Mouse (Mus musculus): ENCODE results near the gene Olfr872.
"Not testable (repeated sequence)": the region's sequence is repeated elsewhere in the genome, so short reads cannot be mapped to it uniquely, and the experiment has no call there.

Olfr872 gene

GRCm38 (mm10) chr9:20236819-20237218 is at the start of gene Olfr872:
Olfr872 (plus strand) TSS chr9:20237119.
- no peak for DNase-seq (ENCODE audit: low read depth, low spot score)

DNA sequence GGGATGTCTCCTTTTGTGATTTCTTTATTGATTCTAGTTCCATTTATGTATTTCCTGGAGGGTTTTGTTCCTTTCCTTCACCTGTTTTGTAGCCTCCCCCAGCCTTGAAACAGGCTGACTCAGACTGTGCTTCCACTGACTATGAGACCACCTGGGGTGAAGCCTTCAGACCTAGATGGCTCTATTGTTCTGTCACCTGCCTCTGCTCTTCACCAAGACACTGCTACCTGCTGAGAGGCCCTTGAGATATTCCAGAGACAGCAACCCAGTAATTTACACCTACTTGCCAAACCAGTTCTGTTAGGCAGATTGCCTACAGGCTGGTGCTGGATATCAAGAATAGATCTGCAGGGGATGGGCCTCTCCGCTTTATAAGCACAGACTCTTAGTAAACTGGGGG is 34.8 kb upstream of the Olfr872 start:
- peak; percentile 84 for DNase-seq (ENCODE audit: low read depth, low spot score)

DNA sequence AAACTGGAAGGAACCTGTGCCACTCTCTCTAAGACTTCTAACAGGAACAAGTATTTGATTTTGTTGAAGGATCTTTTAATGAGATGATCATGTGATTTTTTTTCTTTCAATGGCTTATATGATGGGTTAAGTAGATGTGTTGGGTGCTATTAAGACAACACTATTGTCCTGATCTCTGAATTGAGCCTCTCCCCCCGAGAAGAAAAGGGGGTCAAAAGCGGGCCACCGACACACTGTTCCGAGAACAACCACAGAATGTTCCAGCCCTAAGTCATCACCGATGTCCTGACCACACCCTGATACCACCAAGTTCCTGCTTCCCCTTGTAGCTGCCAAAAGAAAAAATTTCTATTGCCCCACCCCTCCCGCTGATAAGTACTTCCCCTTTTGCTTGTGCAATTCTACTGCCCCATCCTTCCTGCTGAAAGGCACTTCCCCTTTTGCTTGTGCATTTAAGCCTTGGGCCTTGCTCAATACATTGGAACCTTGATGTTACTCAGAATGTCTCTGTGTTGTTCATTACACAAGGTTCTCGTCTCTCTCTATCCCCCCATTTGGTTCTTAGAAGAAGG is 33.4 kb upstream of the Olfr872 start:
- DNase-seq (ENCODE audit: low read depth, low spot score): not testable (repeated sequence)

DNA sequence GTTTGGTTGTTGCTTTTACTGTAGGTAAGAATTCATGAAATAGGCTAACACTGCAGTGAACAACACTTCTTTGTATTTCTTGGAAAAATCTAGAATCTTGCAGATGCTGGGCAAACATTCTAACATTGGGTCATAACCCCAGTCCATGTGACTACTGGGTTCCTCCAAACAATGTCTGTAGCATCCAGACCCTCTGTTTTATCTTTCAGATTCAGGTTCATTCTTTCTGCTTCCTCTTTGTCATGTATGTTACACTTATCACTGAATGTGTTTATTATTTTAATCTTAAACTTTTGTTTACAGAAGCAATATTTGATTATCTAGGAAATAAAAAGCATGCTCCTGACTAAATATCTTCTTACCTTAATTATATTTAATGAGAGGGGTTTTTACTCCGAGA is 26.1 kb upstream of the Olfr872 start:
- no peak for DNase-seq (ENCODE audit: low read depth, low spot score)

GRCm38 (mm10) chr9:20211477-20211876 is 25.4 kb upstream of the Olfr872 start:
- no peak for DNase-seq (ENCODE audit: low read depth, low spot score)

GRCm38 (mm10) chr9:20211907-20212306 is 25.0 kb upstream of the Olfr872 start, which contains the start of gene Olfr871:
Olfr871 (plus strand) TSS chr9:20212207.
- no peak for DNase-seq (ENCODE audit: low read depth, low spot score)

DNA sequence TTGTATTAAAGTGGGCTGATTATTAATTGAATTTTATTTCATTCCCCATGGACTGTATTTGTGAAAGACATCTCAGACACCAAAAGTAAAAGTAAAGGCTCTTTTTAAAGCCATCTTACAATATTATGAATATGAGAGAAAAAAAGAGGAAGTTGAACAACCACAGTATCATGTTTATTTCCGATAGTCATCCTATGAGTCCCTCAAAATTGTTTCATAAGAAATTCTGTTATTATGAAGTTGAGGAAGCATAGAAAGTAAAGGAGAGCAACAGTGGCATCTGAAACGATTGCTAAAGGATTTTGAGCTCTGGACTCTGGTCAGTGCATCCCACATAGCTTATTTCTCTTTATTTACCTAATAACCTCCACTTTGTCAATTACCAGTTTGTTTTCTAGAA is 459 bp downstream of the Olfr872 start:
- DNase-seq (ENCODE audit: low read depth, low spot score): no peak

- DNase-seq (ENCODE audit: low read depth, low spot score): no peak
Measured at GRCm38 (mm10) chr9:20282051-20282450, 45.1 kb downstream of the Olfr872 start, which contains the start of gene Olfr39. Olfr39 (plus strand) TSS chr9:20282351.

- DNase-seq (ENCODE audit: low read depth, low spot score): peak; percentile 84
Measured at GRCm38 (mm10) chr9:20295562-20295961, 58.6 kb downstream of the Olfr872 start.

DNA sequence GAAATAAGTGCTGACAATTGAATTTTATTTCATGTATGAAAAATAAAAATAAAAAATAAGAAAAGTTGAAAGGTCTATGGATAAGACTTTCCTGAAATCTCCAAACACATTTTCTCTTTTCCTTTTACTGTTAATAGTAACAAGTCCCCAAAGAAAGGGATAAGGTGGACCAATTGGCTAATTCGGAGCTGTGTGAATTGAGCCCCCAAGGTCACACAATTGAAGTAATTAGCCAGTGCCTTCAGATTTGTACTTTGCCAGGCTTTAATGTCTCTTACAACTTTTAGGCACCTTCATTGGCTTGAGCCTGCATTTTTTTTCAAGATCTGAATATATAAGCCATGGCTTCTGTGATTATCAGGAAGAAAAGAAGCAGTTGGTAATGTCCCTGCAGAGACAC is 61.3 kb downstream of the Olfr872 start, which contains the start of gene Olfr873:
TSS of gene Olfr873 (plus strand) at position 301 of the 400 bp plus-strand sequence.
- DNase-seq (ENCODE audit: low read depth, low spot score): no peak

All from ES-CJ7 (cell line).